Mouse (Mus musculus) megakaryocyte-erythroid progenitor cell, adult 5-6 weeks (primary cell): ENCODE data around the gene Ereg. TPM values are rescaled to one million over a fixed set of nuclear protein-coding genes. Genes with fewer than 3 reads are reported as not detected.

Source experiments
- ATAC-seq: replicated peaks from 2 replicates; pipeline ENCODE4 v1.8.0; 2016; ENCODE audit warnings: mild to moderate bottlenecking, inconsistent platforms; ENCODE audit not compliant: severe bottlenecking, poor library complexity, low FRiP score, low TSS enrichment
- total RNA-seq, 2 experiments: library from RNA; stranded (forward) in 1 of 2; stranded (reverse) in 1 of 2; fragments of 200-1000, 215-1000 nt in 1 of 2; fragments of >200 nt in 1 of 2; fragmentation: Nextera tagmentation in 1 of 2; gene quantifications; 2 replicates each; pipeline ENCODE4 v1.2.3; 2014 to 2017

Gene Ereg
- total RNA-seq (2014; fragmentation: Nextera tagmentation) (not detected in 2 replicates), total RNA-seq (2017) (not detected in 2 replicates)

- no peak for ATAC-seq
These were observed at the start of gene Ereg for GRCm38 (mm10) chr5:91074450-91074950. Ereg (plus strand) TSS chr5:91074622.

- no peak for ATAC-seq
These were observed 47.3 kb upstream of the Ereg start, which contains the start of gene Epgn for GRCm38 (mm10) chr5:91027164-91027563. Epgn (plus strand) TSS chr5:91027464.

- no peak for ATAC-seq
These were observed 46.6 kb upstream of the Ereg start for GRCm38 (mm10) chr5:91027840-91028239.

GRCm38 (mm10) chr5:91030629-91031028 is 43.8 kb upstream of the Ereg start:
- ATAC-seq: no peak

GRCm38 (mm10) chr5:91035341-91035740 is 39.1 kb upstream of the Ereg start:
- ATAC-seq: no peak

GRCm38 (mm10) chr5:91036628-91037027 is 37.8 kb upstream of the Ereg start:
- ATAC-seq: no peak

- no peak for ATAC-seq
These were observed 36.7 kb upstream of the Ereg start for GRCm38 (mm10) chr5:91037756-91038155.

- ATAC-seq: 0 out of 2 replicates have a peak, but pooled peaks have one; percentile 47
These were observed 35.9 kb upstream of the Ereg start for GRCm38 (mm10) chr5:91038547-91038946.

- no peak for ATAC-seq
These were observed 35.5 kb upstream of the Ereg start for GRCm38 (mm10) chr5:91038963-91039362.

- ATAC-seq: no peak
These were observed 26.4 kb upstream of the Ereg start for GRCm38 (mm10) chr5:91047987-91048386.

- ATAC-seq: no peak
These were observed 26.0 kb upstream of the Ereg start for GRCm38 (mm10) chr5:91048397-91048796.

- ATAC-seq: no peak
These were observed 2.1 kb upstream of the Ereg start for GRCm38 (mm10) chr5:91072340-91072739.

- ATAC-seq: no peak
These were observed 796 bp upstream of the Ereg start for GRCm38 (mm10) chr5:91073626-91074025.

GRCm38 (mm10) chr5:91074026-91074425 is 396 bp upstream of the Ereg start:
- ATAC-seq: no peak

- no peak for ATAC-seq
These were observed 599 bp downstream of the Ereg start for GRCm38 (mm10) chr5:91075021-91075420.

- no peak for ATAC-seq
These were observed 8.6 kb downstream of the Ereg start for GRCm38 (mm10) chr5:91083016-91083415.

- ATAC-seq: no peak
These were observed 10.9 kb downstream of the Ereg start for GRCm38 (mm10) chr5:91085291-91085690.

GRCm38 (mm10) chr5:91090301-91090700 is 15.9 kb downstream of the Ereg start:
- ATAC-seq: no peak

GRCm38 (mm10) chr5:91097911-91098614 is 23.6 kb downstream of the Ereg start:
- no peak for ATAC-seq

GRCm38 (mm10) chr5:91101742-91102141 is 27.3 kb downstream of the Ereg start:
- ATAC-seq: no peak

- ATAC-seq: no peak
These were observed 29.7 kb downstream of the Ereg start for GRCm38 (mm10) chr5:91103943-91104665.
